Mouse (Mus musculus) embryonic facial prominence, embryonic 14.5 days (tissue): ENCODE data around the gene Gtsf1l. TPM values are rescaled to one million over a fixed set of nuclear protein-coding genes. Genes with fewer than 3 reads are reported as not detected.

Experiments used
- ATAC-seq: fragments of 200-750 bp; cut with Nextera tagmentation; 2 replicates; pipeline ENCODE4 v1.8.0; 2017; ENCODE audit warnings: low read depth, moderate number of reproducible peaks, moderate TSS enrichment
- DNase-seq: peaks from one replicate; pipeline ENCODE4 v3.0.0-alpha.2; 2015; ENCODE audit warnings: low spot score
- H3K27ac ChIP-seq: fragments of 300-500 bp; sonication (generic); replicated peaks from 2 replicates; pipeline ENCODE4 v1.5.1; 2014; ENCODE audit warnings: low read depth, mild to moderate bottlenecking, low read length, moderate library complexity
- H3K27me3 ChIP-seq: fragments of 300-500 bp; sonication (generic); replicated peaks from 2 replicates; pipeline ENCODE4 v1.6.1; 2014; ENCODE audit warnings: low read length; ENCODE audit not compliant: control insufficient read depth, insufficient read depth
- H3K36me3 ChIP-seq: fragments of 300-500 bp; sonication (generic); 2 replicates; pipeline ENCODE4 v1.6.1; 2014; ENCODE audit warnings: low read length, mixed read lengths; ENCODE audit not compliant: control insufficient read depth, insufficient read depth
- H3K4me1 ChIP-seq: fragments of 300-500 bp; sonication (generic); 2 replicates; pipeline ENCODE4 v1.6.1; 2014; ENCODE audit warnings: antibody characterized with exemption, low read length; ENCODE audit not compliant: control insufficient read depth, insufficient read depth
- H3K4me2 ChIP-seq: fragments of 300-500 bp; sonication (generic); 2 replicates; pipeline ENCODE4 v1.6.1; 2014; ENCODE audit warnings: low read depth, mild to moderate bottlenecking, low read length, moderate library complexity, mixed read lengths
- H3K4me3 ChIP-seq: fragments of 300-500 bp; sonication (generic); 2 replicates; pipeline ENCODE4 v1.5.1; 2014; ENCODE audit warnings: low read depth, mild to moderate bottlenecking, low read length
- H3K9ac ChIP-seq: fragments of 300-500 bp; sonication (generic); 2 replicates; pipeline ENCODE4 v1.6.1; 2014; ENCODE audit warnings: low read depth, mild to moderate bottlenecking, low read length, moderate library complexity, mixed read lengths
- H3K9me3 ChIP-seq: fragments of 300-500 bp; sonication (generic); 2 replicates; pipeline ENCODE4 v1.6.1; 2016; ENCODE audit warnings: low read length; ENCODE audit not compliant: control insufficient read depth
- WGBS: fragments of 180-500 bp; shearing (Covaris S2); extraction: QIAGEN DNeasy Blood & Tissue Kit; methylation state at CpG from one replicate; pipeline ENCODE4 v1.1.7; 2014; 5-methylcytosine and 5-hydroxymethylcytosine counted together
- polyA plus RNA-seq: library from polyadenylated mRNA; unstranded; fragments of >200 nt; fragmentation: Nextera tagmentation; extraction: Ambion mirVana; gene quantifications from 2 replicates; pipeline ENCODE4 v1.2.1, GENCODE M21; 2014

Gene Gtsf1l
- polyA plus RNA-seq, 1 experiment from 2014 or later, result not detected

DNA sequence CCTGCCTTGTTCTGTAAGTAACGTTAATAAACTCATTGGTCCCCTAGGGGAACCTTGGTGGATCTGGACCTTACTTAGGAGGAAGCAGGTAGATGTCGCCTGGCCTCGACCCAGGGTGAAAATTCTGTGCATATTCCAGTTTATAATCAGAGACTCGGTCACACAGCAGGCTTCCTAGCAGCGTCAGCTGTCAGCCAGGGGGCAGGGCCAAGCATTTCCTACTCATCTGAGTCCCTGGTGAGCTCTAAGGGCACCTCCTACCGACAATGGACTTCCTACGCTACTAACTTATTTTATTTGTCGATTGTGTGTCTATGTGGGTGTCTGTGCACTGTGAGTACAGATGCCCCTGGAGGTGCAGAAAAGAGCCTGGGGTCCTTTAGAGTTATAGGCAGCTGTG is 12.3 kb upstream of the Gtsf1l start:
- no peak overlapping the region for H3K9ac ChIP-seq
- WGBS, result 53% methylated on average over 8 of the region's 8 CpGs
- no peak for DNase-seq
- H3K27me3 ChIP-seq, result no peaks in the 10 kb centered on the region
- H3K4me1 ChIP-seq, result peaks cover 6% of the 10 kb centered on the region
- no peaks in the 10 kb centered on the region for H3K36me3 ChIP-seq
- no peak overlapping the region for H3K27ac ChIP-seq
- no peak overlapping the region for H3K4me2 ChIP-seq
- no peak overlapping the region for H3K4me3 ChIP-seq
- no peaks in the 10 kb centered on the region for H3K9me3 ChIP-seq
- ATAC-seq, result no peak

GRCm38 (mm10) chr2:163095784-163096183 is 8.1 kb upstream of the Gtsf1l start:
- no peak overlapping the region for H3K4me2 ChIP-seq
- ATAC-seq (no peak), DNase-seq (no peak)
- 75% methylated on average over 3 of the region's 3 CpGs for whole genome bisulfite sequencing
- no peaks in the 10 kb centered on the region for H3K9me3 ChIP-seq
- H3K4me1 ChIP-seq, result no peaks in the 10 kb centered on the region
- no peak overlapping the region for H3K4me3 ChIP-seq
- H3K9ac ChIP-seq, result no peak overlapping the region
- no peaks in the 10 kb centered on the region for H3K36me3 ChIP-seq
- H3K27me3 ChIP-seq, result no peaks in the 10 kb centered on the region
- H3K27ac ChIP-seq, result no peak overlapping the region

DNA sequence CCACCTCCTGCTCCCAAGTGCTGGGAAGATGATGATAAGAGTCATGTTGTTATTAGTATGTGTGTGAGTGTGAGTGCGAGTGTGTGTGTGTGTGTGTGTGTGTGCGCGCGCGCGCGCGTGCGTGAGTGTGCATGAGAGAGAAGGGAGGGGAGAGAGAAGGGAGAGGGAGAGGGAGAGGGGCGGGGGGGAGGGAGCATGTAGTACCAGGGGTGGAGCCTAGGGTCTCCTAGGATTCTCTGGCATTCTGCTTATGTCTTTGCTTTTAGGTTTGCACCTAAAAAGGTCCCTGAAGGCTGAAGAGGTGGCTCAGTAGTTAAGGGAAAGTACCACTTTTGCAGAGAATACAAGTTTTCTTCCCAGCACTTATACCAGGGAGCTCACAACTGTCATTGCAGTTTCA is 7.3 kb upstream of the Gtsf1l start:
- Histone ChIP-seq H3K27ac (no peak overlapping the region), H3K4me2 (no peak overlapping the region), H3K27me3 (no peaks in the 10 kb centered on the region), H3K4me3 (no peak overlapping the region), H3K9me3 (no peaks in the 10 kb centered on the region), H3K4me1 (no peaks in the 10 kb centered on the region), H3K36me3 (no peaks in the 10 kb centered on the region), H3K9ac (no peak overlapping the region)
- ATAC-seq (no peak), DNase-seq (no peak)
- WGBS, result 93% methylated on average over 10 of the region's 10 CpGs

- H3K27ac ChIP-seq, result no peak overlapping the region
- no peaks in the 10 kb centered on the region for H3K27me3 ChIP-seq
- DNase-seq (no peak), ATAC-seq (no peak)
- no peaks in the 10 kb centered on the region for H3K36me3 ChIP-seq
- no peak overlapping the region for H3K9ac ChIP-seq
- no peaks in the 10 kb centered on the region for H3K4me1 ChIP-seq
- no peak overlapping the region for H3K4me2 ChIP-seq
- H3K4me3 ChIP-seq, result no peak overlapping the region
- H3K9me3 ChIP-seq, result no peaks in the 10 kb centered on the region
- WGBS, result 75% methylated on average over 5 of the region's 5 CpGs
These were observed 1.9 kb upstream of the Gtsf1l start for GRCm38 (mm10) chr2:163089475-163090123.

GRCm38 (mm10) chr2:163086561-163086960 is 1.1 kb downstream of the Gtsf1l start:
- Histone ChIP-seq H3K27me3 (no peaks in the 10 kb centered on the region), H3K9me3 (no peaks in the 10 kb centered on the region), H3K36me3 (peaks cover 9% of the 10 kb centered on the region; the same call in 1 of the 2 replicates), H3K4me1 (no peaks in the 10 kb centered on the region), H3K4me2 (no peak overlapping the region), H3K9ac (no peak overlapping the region), H3K4me3 (no peak overlapping the region), H3K27ac (no peak overlapping the region)
- ATAC-seq (no peak), DNase-seq (no peak)
- 76% methylated on average over 8 of the region's 8 CpGs for WGBS

DNA sequence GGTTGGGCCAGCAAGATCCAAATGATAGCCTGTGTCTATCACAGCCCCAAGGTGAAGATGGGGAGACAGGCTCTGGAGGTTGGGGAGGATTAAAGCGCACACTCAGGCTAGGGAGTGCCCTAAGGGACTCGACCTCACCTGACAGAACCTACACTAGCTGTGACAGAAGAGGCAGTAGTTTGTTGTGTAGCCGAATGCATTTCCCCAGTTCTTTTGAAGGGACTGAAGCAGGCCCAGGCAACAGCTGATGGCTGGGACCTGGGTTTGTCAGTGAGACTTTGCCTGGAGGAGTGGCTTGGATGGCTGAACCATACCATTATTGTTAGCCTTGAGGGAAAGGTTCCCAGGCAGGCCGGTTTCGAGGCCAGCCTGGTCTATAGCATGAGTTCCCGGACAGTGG is 2.6 kb downstream of the Gtsf1l start:
- Histone ChIP-seq H3K36me3 (peaks cover 9% of the 10 kb centered on the region; the same call in 1 of the 2 replicates), H3K4me1 (no peaks in the 10 kb centered on the region), H3K4me2 (no peak overlapping the region), H3K9me3 (no peaks in the 10 kb centered on the region), H3K9ac (no peak overlapping the region), H3K27me3 (no peaks in the 10 kb centered on the region), H3K27ac (no peak overlapping the region), H3K4me3 (no peak overlapping the region)
- DNase-seq (no peak), ATAC-seq (no peak)
- 82% methylated on average over 6 of the region's 6 CpGs for WGBS

DNA sequence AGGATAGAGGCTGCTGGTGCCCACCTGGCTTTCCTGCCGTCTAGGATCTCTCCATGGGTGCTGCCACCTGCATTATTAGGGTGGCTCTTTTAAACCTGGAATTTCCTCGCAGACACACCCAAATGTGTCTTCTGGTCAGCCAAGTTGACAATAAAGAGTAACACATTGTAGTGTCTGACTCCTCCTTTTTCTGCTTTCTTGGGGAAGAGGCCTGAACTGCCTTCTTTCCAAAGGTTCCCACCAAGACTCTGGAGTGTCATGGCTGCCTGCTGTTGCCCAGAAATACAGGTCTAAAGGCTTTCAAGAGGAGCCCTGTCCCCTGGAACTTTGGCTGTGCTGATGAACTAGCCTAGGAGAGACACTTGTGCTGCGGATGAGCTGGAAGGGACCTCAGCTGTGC is 3.1 kb downstream of the Gtsf1l start:
- WGBS, result 100% methylated on average over 3 of the region's 3 CpGs
- ATAC-seq (no peak), DNase-seq (no peak)
- Histone ChIP-seq H3K9me3 (no peaks in the 10 kb centered on the region), H3K4me3 (no peak overlapping the region), H3K4me1 (no peaks in the 10 kb centered on the region), H3K27me3 (no peaks in the 10 kb centered on the region), H3K27ac (no peak overlapping the region), H3K9ac (no peak overlapping the region), H3K36me3 (peaks cover 12% of the 10 kb centered on the region; the same call in 1 of the 2 replicates), H3K4me2 (no peak overlapping the region)

GRCm38 (mm10) chr2:163082591-163082990 is 5.1 kb downstream of the Gtsf1l start:
- no peak overlapping the region for H3K9ac ChIP-seq
- H3K27ac ChIP-seq, result no peak overlapping the region
- H3K4me3 ChIP-seq, result no peak overlapping the region
- ATAC-seq (no peak), DNase-seq (no peak)
- WGBS, result 78% methylated on average over 2 of the region's 5 CpGs
- no peaks in the 10 kb centered on the region for H3K27me3 ChIP-seq
- H3K4me1 ChIP-seq, result no peaks in the 10 kb centered on the region
- H3K4me2 ChIP-seq, result no peak overlapping the region
- H3K9me3 ChIP-seq, result no peaks in the 10 kb centered on the region
- H3K36me3 ChIP-seq, result peaks cover 12% of the 10 kb centered on the region; the same call in 1 of the 2 replicates

DNA sequence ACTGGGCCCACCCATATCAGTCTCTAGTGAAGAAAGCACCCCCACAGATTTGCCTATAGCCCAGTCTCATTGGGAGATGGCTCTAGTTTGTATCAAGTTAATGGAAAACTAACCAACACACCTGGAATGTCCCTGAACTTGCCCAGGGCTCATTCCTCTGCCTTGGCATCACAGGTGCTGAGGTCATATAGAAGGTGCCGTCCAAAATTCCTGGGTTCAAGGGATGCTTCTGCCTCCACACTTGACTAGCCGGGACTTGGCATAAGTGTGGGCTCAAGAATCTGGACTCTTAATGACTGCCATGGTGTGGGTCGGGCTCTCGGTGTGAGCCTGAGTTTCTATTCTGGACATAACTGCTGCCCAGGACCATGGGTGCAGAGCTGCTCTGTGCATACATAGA is 8.6 kb downstream of the Gtsf1l start:
- H3K9me3 ChIP-seq, result no peaks in the 10 kb centered on the region
- H3K4me2 ChIP-seq, result no peak overlapping the region
- no peak overlapping the region for H3K9ac ChIP-seq
- H3K4me1 ChIP-seq, result no peaks in the 10 kb centered on the region
- H3K27me3 ChIP-seq, result no peaks in the 10 kb centered on the region
- no peak overlapping the region for H3K27ac ChIP-seq
- ATAC-seq (no peak), DNase-seq (no peak)
- no peak overlapping the region for H3K4me3 ChIP-seq
- 93% methylated on average over 4 of the region's 4 CpGs for WGBS
- peaks cover 17% of the 10 kb centered on the region; the same call in 1 of the 2 replicates for H3K36me3 ChIP-seq
